Mouse (Mus musculus) left cerebral cortex, adult 18-20 months (tissue): ENCODE data around the gene Tmem164. TPM values are rescaled to one million over a fixed set of nuclear protein-coding genes. Genes with fewer than 3 reads are reported as not detected.

Experiments
- microRNA-seq, 2 experiments: library from miRNA; unstranded; fragments of <30 nt; microRNA quantifications; one replicate each; pipeline ENCODE4 v1.2.0; 2021
- total RNA-seq, 2 experiments: library from RNA; stranded (reverse); gene quantifications; 2 replicates each; pipeline ENCODE4 v1.2.3; 2021

The Tmem164 gene
- total RNA-seq, 2 experiments from 2014 or later: 25.8 to 28.6 TPM

Small RNAs within 50 kb of the gene (microRNA-seq; reads per million reads assigned to microRNA genes)
- 12,967 to 14,655 reads per million in 2 experiments for gene Mir652
